Mouse (Mus musculus) stomach, embryonic 14.5 days (tissue): Measurements from ENCODE around the gene 5430419D17Rik. TPM values are rescaled to one million over a fixed set of nuclear protein-coding genes. Genes with fewer than 3 reads are reported as not detected.

Experiments
- ATAC-seq: fragments of 200-750 bp; cut with Nextera tagmentation; 2 replicates; pipeline ENCODE4 v1.8.0; 2017; ENCODE audit warnings: low read depth, moderate TSS enrichment; ENCODE audit not compliant: insufficient number of reproducible peaks, insufficient read depth, low FRiP score
- H3K27ac ChIP-seq: fragments of 300-500 bp; sonication (generic); 2 replicates; pipeline ENCODE4 v1.5.1; 2014; ENCODE audit warnings: mild to moderate bottlenecking, low read length, moderate library complexity, mixed read lengths
- H3K27me3 ChIP-seq: fragments of 300-500 bp; sonication (generic); 2 replicates; pipeline ENCODE4 v1.6.1; 2014; ENCODE audit warnings: low read length, control low read depth, mixed read lengths; ENCODE audit not compliant: control insufficient read depth, insufficient read depth
- H3K36me3 ChIP-seq: fragments of 300-500 bp; sonication (generic); 2 replicates; pipeline ENCODE4 v1.6.1; 2014; ENCODE audit warnings: mild to moderate bottlenecking, control low read depth, low read length, moderate library complexity, mixed read lengths; ENCODE audit not compliant: control insufficient read depth, insufficient read depth
- H3K4me1 ChIP-seq: fragments of 300-500 bp; sonication (generic); 2 replicates; pipeline ENCODE4 v1.6.1; 2014; ENCODE audit warnings: low read length, control low read depth, mixed read lengths; ENCODE audit not compliant: control insufficient read depth, insufficient read depth
- H3K4me2 ChIP-seq: fragments of 300-500 bp; sonication (generic); replicated peaks from 2 replicates; pipeline ENCODE4 v1.6.1; 2014; ENCODE audit warnings: low read depth, low read length, control low read depth
- H3K4me3 ChIP-seq: fragments of 300-500 bp; sonication (generic); 2 replicates; pipeline ENCODE4 v1.5.1; 2014; ENCODE audit warnings: low read depth, low read length, control low read depth
- H3K9ac ChIP-seq: fragments of 300-500 bp; sonication (generic); replicated peaks from 2 replicates; pipeline ENCODE4 v1.6.1; 2014; ENCODE audit warnings: low read depth, mild to moderate bottlenecking, control low read depth, low read length, moderate library complexity, mixed read lengths
- H3K9me3 ChIP-seq: fragments of 300-500 bp; sonication (generic); 2 replicates; pipeline ENCODE4 v1.6.1; 2016; ENCODE audit warnings: low read depth, low read length, control low read depth; ENCODE audit not compliant: control insufficient read depth
- WGBS: fragments of 180-500 bp; shearing (Covaris S2); extraction: QIAGEN DNeasy Blood & Tissue Kit; methylation state at CpG from one replicate; pipeline ENCODE4 v1.1.7; 2014; 5-methylcytosine and 5-hydroxymethylcytosine counted together
- polyA plus RNA-seq: library from polyadenylated mRNA; unstranded; fragments of >200 nt; fragmentation: Nextera tagmentation; extraction: Ambion mirVana; gene quantifications from 2 replicates; pipeline ENCODE4 v1.2.1, GENCODE M21; 2014

5430419D17Rik gene
- polyA plus RNA-seq, 1 experiment from 2014 or later: not detected

- Histone ChIP-seq H3K4me2 (no peak within 1 kb of the TSS), H3K4me1 (no peaks in the 10 kb centered on the region), H3K27me3 (no peaks in the 10 kb centered on the region), H3K9me3 (no peaks in the 10 kb centered on the region), H3K27ac (no peak within 1 kb of the TSS), H3K9ac (no peak within 1 kb of the TSS), H3K4me3 (no peak within 1 kb of the TSS), H3K36me3 (no peaks in the 10 kb centered on the region)
- 67% methylated on average over 2 of the region's 2 CpGs for WGBS
- ATAC-seq: no peak
These were observed 148.0 kb downstream of the 5430419D17Rik start, which contains the start of gene Cuzd1 for GRCm38 (mm10) chr7:131322192-131322591. TSS of gene Cuzd1 (minus strand) at chr7:131322292.

- Histone ChIP-seq H3K4me1 (no peaks in the 10 kb centered on the region), H3K9me3 (no peaks in the 10 kb centered on the region), H3K27me3 (no peaks in the 10 kb centered on the region), H3K9ac (no peak overlapping the region), H3K4me3 (no peak overlapping the region), H3K27ac (no peak overlapping the region), H3K4me2 (no peak overlapping the region), H3K36me3 (no peaks in the 10 kb centered on the region)
- WGBS: 83% methylated on average over 5 of the region's 5 CpGs
- no peak for ATAC-seq
These were observed 152.9 kb downstream of the 5430419D17Rik start for GRCm38 (mm10) chr7:131327054-131327453.

DNA sequence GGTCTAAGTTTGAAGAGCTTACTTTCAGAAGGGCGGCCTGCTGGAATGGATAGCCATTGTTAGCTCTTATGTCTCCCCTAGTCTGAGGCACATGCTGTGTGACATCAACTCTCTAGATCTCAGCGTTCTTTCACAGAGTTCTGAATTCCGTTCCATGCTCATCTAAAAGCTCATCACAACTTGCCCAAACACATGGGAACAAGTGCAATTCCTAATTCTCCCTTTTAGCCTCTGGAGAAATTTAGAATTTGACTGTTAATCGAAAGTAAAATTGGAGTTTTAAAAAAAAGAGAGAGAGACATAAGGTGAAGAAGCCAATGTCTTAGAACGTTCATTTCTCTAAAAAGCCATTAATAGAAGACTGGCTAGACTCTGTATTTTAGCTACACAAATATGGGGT is 155.2 kb downstream of the 5430419D17Rik start, which contains the start of gene Fam24b:
TSS of gene Fam24b (minus strand) at position 101 of the 400 bp plus-strand sequence.
- no peaks in the 10 kb centered on the region for H3K4me1 ChIP-seq
- no peaks in the 10 kb centered on the region for H3K27me3 ChIP-seq
- H3K27ac ChIP-seq: no peak within 1 kb of the TSS
- H3K36me3 ChIP-seq: no peaks in the 10 kb centered on the region
- 88% methylated on average over 5 of the region's 5 CpGs for WGBS
- no peaks in the 10 kb centered on the region for H3K9me3 ChIP-seq
- H3K4me2 ChIP-seq: no peak within 1 kb of the TSS
- no peak within 1 kb of the TSS for H3K4me3 ChIP-seq
- H3K9ac ChIP-seq: no peak within 1 kb of the TSS
- ATAC-seq: no peak

DNA sequence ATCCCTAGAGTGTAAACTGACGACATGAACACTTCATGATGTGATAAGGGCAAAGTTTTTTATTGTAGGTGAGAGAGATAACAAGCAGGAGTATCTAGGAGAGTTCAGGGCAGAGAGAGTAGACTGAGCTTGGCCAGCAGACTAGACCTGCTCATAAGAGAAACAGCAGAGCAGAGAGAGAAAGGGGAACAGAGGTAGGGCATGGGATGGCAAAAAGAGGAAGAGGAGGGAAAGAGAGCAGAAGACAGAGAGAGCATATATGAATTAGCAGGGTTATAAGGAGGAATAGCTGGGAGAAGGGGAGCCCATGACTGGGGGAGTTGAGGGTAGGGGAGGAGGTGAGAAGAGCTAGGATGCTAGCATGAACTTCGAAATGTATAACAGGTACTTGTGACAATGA is 157.5 kb downstream of the 5430419D17Rik start:
- no peaks in the 10 kb centered on the region for H3K4me1 ChIP-seq
- no peak overlapping the region for H3K4me2 ChIP-seq
- no peak overlapping the region for H3K27ac ChIP-seq
- H3K36me3 ChIP-seq: no peaks in the 10 kb centered on the region
- no peaks in the 10 kb centered on the region for H3K9me3 ChIP-seq
- no peak overlapping the region for H3K4me3 ChIP-seq
- no peak for ATAC-seq
- H3K9ac ChIP-seq: no peak overlapping the region
- 61% methylated on average over 2 of the region's 2 CpGs for WGBS
- H3K27me3 ChIP-seq: no peaks in the 10 kb centered on the region

DNA sequence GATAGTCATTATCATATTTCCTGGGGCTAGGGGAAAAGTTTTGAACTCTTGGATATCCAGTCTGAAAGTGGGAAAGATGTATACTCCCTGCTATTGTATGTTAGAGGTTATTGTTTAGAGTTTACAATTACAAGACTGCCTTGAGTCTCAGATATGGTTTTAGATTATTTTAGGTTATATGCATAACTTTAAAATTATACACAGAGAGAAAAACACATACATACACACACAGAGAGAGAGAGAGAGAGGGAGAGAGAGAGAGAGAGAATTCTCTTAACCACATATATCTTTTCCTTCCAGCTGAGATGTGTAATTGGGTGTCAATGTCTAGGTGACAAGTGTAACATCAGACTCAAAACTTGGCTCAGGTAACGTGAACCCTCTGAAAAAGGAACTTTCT is 159.4 kb downstream of the 5430419D17Rik start, which contains the start of gene Fam24a:
TSS of gene Fam24a (plus strand) at position 301 of the 400 bp plus-strand sequence.
- Histone ChIP-seq H3K4me3 (no peak within 1 kb of the TSS), H3K9me3 (no peaks in the 10 kb centered on the region), H3K9ac (no peak within 1 kb of the TSS), H3K4me1 (no peaks in the 10 kb centered on the region), H3K27ac (no peak within 1 kb of the TSS), H3K36me3 (no peaks in the 10 kb centered on the region), H3K27me3 (no peaks in the 10 kb centered on the region), H3K4me2 (no peak within 1 kb of the TSS)
- 42% methylated on average over 1 of the region's 1 CpGs for WGBS
- ATAC-seq: no peak

GRCm38 (mm10) chr7:131337502-131338068 is 163.4 kb downstream of the 5430419D17Rik start:
- H3K36me3 ChIP-seq: peaks cover 9% of the 10 kb centered on the region; the same call in 1 of the 2 replicates
- H3K27me3 ChIP-seq: no peaks in the 10 kb centered on the region
- no peak overlapping the region for H3K4me3 ChIP-seq
- H3K9ac ChIP-seq: no peak overlapping the region
- no peaks in the 10 kb centered on the region for H3K4me1 ChIP-seq
- 31% methylated on average over 8 of the region's 8 CpGs for WGBS
- no peak overlapping the region for H3K4me2 ChIP-seq
- H3K27ac ChIP-seq: peak overlapping the region; percentile 27; the same call in 1 of the 2 replicates
- 0 out of 2 replicates have a peak, but pooled peaks have one; percentile 37 for ATAC-seq
- no peaks in the 10 kb centered on the region for H3K9me3 ChIP-seq

- no peak for ATAC-seq
These were observed 171.8 kb downstream of the 5430419D17Rik start for GRCm38 (mm10) chr7:131345856-131346541.

More at GRCm38 (mm10) chr7:131345856-131346541, 171.8 kb downstream of the 5430419D17Rik start:
- H3K9me3 ChIP-seq: no peaks in the 10 kb centered on the region
- no peaks in the 10 kb centered on the region for H3K27me3 ChIP-seq
- no peak overlapping the region for H3K27ac ChIP-seq
- no peaks in the 10 kb centered on the region for H3K4me1 ChIP-seq
- H3K4me3 ChIP-seq: no peak overlapping the region
- no peak overlapping the region for H3K4me2 ChIP-seq
- WGBS: 81% methylated on average over 7 of the region's 7 CpGs
- no peak overlapping the region for H3K9ac ChIP-seq
- peaks cover 48% of the 10 kb centered on the region for H3K36me3 ChIP-seq
